Mouse (Mus musculus) megakaryocyte progenitor cell, adult 5-6 weeks (primary cell): ENCODE data around the gene Olfr229. TPM values are rescaled to one million over a fixed set of nuclear protein-coding genes. Genes with fewer than 3 reads are reported as not detected.
"Not testable (repeated sequence)": the region's sequence is repeated elsewhere in the genome, so short reads cannot be mapped to it uniquely, and the experiment has no call there.

Source experiments
- ATAC-seq: replicated peaks from 2 replicates; pipeline ENCODE4 v1.8.0; 2016; ENCODE audit warnings: mild to moderate bottlenecking, moderate TSS enrichment, inconsistent platforms; ENCODE audit not compliant: poor library complexity
- total RNA-seq, 2 experiments: library from RNA; stranded (forward) in 1 of 2; stranded (reverse) in 1 of 2; fragments of 157-497, 149-512 nt in 1 of 2; fragments of 200-1000 nt in 1 of 2; gene quantifications; 2 replicates each; pipeline versions ENCODE4 v1.2.3 to v1.2.4; 2015 to 2017

Gene Olfr229
- total RNA-seq (2015), result not detected in 2 replicates
- not detected in 2 replicates for total RNA-seq (2017)

GRCm38 (mm10) chr9:39907036-39907435 lies at the start of gene Olfr229:
TSS of gene Olfr229 (plus strand) at chr9:39907336.
- ATAC-seq, result no peak

- ATAC-seq, result no peak
Observed at GRCm38 (mm10) chr9:39866122-39866521, 41.0 kb upstream of the Olfr229 start, which contains the start of gene Olfr972. TSS of gene Olfr972 (plus strand) at chr9:39866422.

DNA sequence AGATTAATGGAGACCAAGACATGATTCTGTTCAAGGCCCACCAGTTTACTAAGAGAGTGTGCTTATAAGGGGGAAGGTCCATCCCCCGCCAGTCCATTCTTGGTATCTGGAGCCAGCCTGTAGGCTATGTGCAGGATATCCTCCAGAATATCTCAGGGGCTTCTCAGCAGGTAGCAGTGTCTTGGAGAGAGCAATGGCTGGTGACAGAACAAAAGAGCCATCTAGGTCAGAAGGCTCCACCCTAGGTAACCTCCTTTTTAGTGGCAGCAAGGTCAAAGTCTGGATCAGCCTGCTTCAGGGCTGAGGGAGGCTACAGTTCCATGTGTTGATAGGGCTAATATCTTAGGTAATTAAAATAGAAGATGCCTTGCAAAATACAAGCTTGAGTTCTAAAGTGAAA lies 35.1 kb upstream of the Olfr229 start:
- ATAC-seq, result not testable (repeated sequence)

- not testable (repeated sequence) for ATAC-seq
Observed at GRCm38 (mm10) chr9:39877541-39878396, 29.4 kb upstream of the Olfr229 start.

GRCm38 (mm10) chr9:39905106-39905505 lies 2.0 kb upstream of the Olfr229 start:
- peak; percentile 95 for ATAC-seq

DNA sequence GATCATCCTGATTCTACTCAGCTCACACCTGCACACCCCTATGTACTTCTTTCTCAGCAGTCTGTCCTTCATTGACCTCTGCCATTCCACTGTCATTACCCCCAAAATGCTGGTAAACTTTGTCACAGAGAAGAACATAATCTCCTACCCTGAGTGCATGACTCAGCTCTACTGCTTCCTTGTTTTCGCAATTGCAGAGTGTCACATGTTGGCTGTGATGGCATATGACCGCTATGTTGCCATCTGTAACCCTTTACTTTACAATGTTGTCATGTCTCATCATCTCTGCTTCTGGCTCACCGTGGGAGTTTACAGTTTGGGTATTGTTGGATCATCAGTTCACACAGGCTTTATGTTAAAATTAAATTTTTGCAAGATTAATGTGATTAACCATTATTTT lies 2.8 kb downstream of the Olfr229 start:
- ATAC-seq, result peak; percentile 93

- not testable (repeated sequence) for ATAC-seq
Observed at GRCm38 (mm10) chr9:39927975-39928836, 21.1 kb downstream of the Olfr229 start.

DNA sequence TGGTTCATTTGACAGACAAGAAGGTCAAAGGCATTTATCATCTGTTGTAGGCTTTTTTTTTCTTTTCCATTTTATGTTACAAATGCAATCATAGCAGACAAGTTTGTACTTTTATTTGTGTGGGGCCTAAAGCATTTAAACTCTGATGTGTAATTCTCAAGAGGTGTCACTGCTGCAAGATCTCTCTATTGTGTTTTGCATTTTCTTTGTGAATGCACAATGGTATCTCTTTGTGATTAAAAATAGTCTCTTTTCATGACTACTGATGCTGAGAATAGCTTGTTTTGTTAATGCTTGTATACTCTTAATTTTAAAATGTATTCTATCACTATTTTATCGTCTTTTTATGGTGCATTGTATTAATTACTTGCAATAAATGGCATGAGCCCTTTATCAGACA lies 21.7 kb downstream of the Olfr229 start:
- ATAC-seq, result not testable (repeated sequence)

GRCm38 (mm10) chr9:39937201-39937600 lies 30.1 kb downstream of the Olfr229 start, which contains the start of gene Olfr974:
TSS of gene Olfr974 (plus strand) at chr9:39937501.
- no peak for ATAC-seq

DNA sequence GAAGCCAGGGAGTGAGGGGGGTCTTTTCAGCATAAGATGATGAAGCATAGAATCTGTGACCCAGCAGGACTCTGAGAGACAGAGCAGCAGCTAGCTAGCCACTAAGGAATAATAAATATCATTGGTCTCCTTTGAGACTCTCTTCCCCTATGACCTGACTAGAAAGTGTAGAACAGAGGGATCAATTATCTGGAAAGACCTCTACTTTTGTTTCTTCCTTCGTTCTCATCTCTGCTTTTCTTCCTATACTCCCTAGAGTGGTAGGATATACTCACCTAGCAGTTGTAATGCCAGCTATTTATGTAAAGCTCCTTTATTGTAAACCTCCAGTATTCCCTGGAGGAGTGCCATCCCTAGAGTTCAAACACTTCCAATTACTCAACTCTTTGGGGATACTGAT lies 44.8 kb downstream of the Olfr229 start, which contains the start of gene Olfr975:
Gene Olfr975 (minus strand): TSS at position 101 of the 400 bp plus-strand sequence.
- ATAC-seq, result no peak

DNA sequence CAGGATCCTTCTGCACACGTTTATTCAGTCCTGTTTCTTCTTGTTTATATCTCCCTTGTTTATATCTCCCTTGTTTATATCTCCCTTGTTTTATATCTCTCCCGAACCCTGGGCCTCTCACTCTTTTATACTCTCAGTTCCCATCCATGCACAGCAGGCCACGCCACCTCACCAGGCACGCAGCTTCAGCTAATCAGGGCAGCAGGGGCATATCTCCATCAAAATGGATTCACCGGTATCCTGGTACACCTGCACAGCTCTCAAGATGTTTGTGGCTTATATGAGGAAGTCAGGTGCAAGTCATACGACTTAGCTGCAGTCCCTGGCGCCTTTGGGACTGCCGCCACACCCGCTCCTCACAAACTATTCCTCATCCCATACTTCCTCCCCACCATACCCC lies 53.9 kb downstream of the Olfr229 start, which contains the start of gene Olfr976:
Gene Olfr976 (minus strand): TSS at position 101 of the 400 bp plus-strand sequence.
- ATAC-seq, result not testable (repeated sequence)

Other genes with a start within 250 kb of the Olfr229 start
- gene Olfr963, start 240.1 kb upstream of the Olfr229 start, total RNA-seq (2015), result not detected in 2 replicates
- gene Olfr963, start 240.1 kb upstream of the Olfr229 start, total RNA-seq (2017), result not detected in 2 replicates
- gene Olfr149, start 200.2 kb upstream of the Olfr229 start, total RNA-seq (2015), result not detected in 2 replicates
- gene Olfr149, start 200.2 kb upstream of the Olfr229 start, total RNA-seq (2017), result not detected in 2 replicates
- not detected in 2 replicates for gene Olfr965, start 196.0 kb upstream of the Olfr229 start, total RNA-seq (2015)
- not detected in 2 replicates for gene Olfr965, start 196.0 kb upstream of the Olfr229 start, total RNA-seq (2017)
- not detected in 2 replicates for gene Olfr150, start 176.4 kb upstream of the Olfr229 start, total RNA-seq (2015)
- not detected in 2 replicates for gene Olfr150, start 176.4 kb upstream of the Olfr229 start, total RNA-seq (2017)
- gene Olfr967, start 161.1 kb upstream of the Olfr229 start, total RNA-seq (2015), result not detected in 2 replicates
- gene Olfr967, start 161.1 kb upstream of the Olfr229 start, total RNA-seq (2017), result not detected in 2 replicates
- gene Olfr968, start 124.1 kb upstream of the Olfr229 start, total RNA-seq (2015), result not detected in 2 replicates
- gene Olfr968, start 124.1 kb upstream of the Olfr229 start, total RNA-seq (2017), result not detected in 2 replicates
- gene Olfr969, start 116.4 kb upstream of the Olfr229 start, total RNA-seq (2015), result not detected in 2 replicates
- gene Olfr969, start 116.4 kb upstream of the Olfr229 start, total RNA-seq (2017), result not detected in 2 replicates
- gene Olfr970, start 98.5 kb upstream of the Olfr229 start, total RNA-seq (2015), result not detected in 2 replicates
- gene Olfr970, start 98.5 kb upstream of the Olfr229 start, total RNA-seq (2017), result not detected in 2 replicates
- gene Olfr971, start 70.5 kb upstream of the Olfr229 start, total RNA-seq (2015), result not detected in 2 replicates
- not detected in 2 replicates for gene Olfr971, start 70.5 kb upstream of the Olfr229 start, total RNA-seq (2017)
- gene Olfr972, start 40.9 kb upstream of the Olfr229 start, total RNA-seq (2015), result not detected in 2 replicates
- gene Olfr972, start 40.9 kb upstream of the Olfr229 start, total RNA-seq (2017), result not detected in 2 replicates
- not detected in 2 replicates for gene Olfr974, start 30.2 kb downstream of the Olfr229 start, total RNA-seq (2015)
- gene Olfr974, start 30.2 kb downstream of the Olfr229 start, total RNA-seq (2017), result not detected in 2 replicates
- not detected in 2 replicates for gene Olfr975, start 44.7 kb downstream of the Olfr229 start, total RNA-seq (2015)
- not detected in 2 replicates for gene Olfr975, start 44.7 kb downstream of the Olfr229 start, total RNA-seq (2017)
- not detected in 2 replicates for gene Olfr976, start 53.8 kb downstream of the Olfr229 start, total RNA-seq (2015)
- gene Olfr976, start 53.8 kb downstream of the Olfr229 start, total RNA-seq (2017), result not detected in 2 replicates
- gene Olfr978, start 84.8 kb downstream of the Olfr229 start, total RNA-seq (2015), result not detected in 2 replicates
- gene Olfr978, start 84.8 kb downstream of the Olfr229 start, total RNA-seq (2017), result not detected in 2 replicates
- gene Olfr979, start 96.1 kb downstream of the Olfr229 start, total RNA-seq (2015), result not detected in 2 replicates
- gene Olfr979, start 96.1 kb downstream of the Olfr229 start, total RNA-seq (2017), result not detected in 2 replicates
- not detected in 2 replicates for gene Olfr980, start 102.2 kb downstream of the Olfr229 start, total RNA-seq (2015)
- gene Olfr980, start 102.2 kb downstream of the Olfr229 start, total RNA-seq (2017), result not detected in 2 replicates
- gene Olfr981, start 114.1 kb downstream of the Olfr229 start, total RNA-seq (2015), result not detected in 2 replicates
- gene Olfr981, start 114.1 kb downstream of the Olfr229 start, total RNA-seq (2017), result not detected in 2 replicates
- not detected in 2 replicates for gene Olfr982, start 166.5 kb downstream of the Olfr229 start, total RNA-seq (2015)
- not detected in 2 replicates for gene Olfr982, start 166.5 kb downstream of the Olfr229 start, total RNA-seq (2017)
- not detected in 2 replicates for gene Olfr983, start 186.3 kb downstream of the Olfr229 start, total RNA-seq (2015)
- not detected in 2 replicates for gene Olfr983, start 186.3 kb downstream of the Olfr229 start, total RNA-seq (2017)
- not detected in 2 replicates for gene Olfr984, start 206.9 kb downstream of the Olfr229 start, total RNA-seq (2015)
- not detected in 2 replicates for gene Olfr984, start 206.9 kb downstream of the Olfr229 start, total RNA-seq (2017)
- not detected in 2 replicates for gene Olfr985, start 222.8 kb downstream of the Olfr229 start, total RNA-seq (2015)
- gene Olfr985, start 222.8 kb downstream of the Olfr229 start, total RNA-seq (2017), result not detected in 2 replicates
- not detected in 2 replicates for gene Tmem225, start 240.8 kb downstream of the Olfr229 start, total RNA-seq (2015)
- not detected in 2 replicates for gene Tmem225, start 240.8 kb downstream of the Olfr229 start, total RNA-seq (2017)